Mouse (Mus musculus) intestine, embryonic 14.5 days (tissue): Measurements from ENCODE around the gene Nova2. TPM values are rescaled to one million over a fixed set of nuclear protein-coding genes. Genes with fewer than 3 reads are reported as not detected.

Experiments used
- ATAC-seq: fragments of 200-750 bp; cut with Nextera tagmentation; replicated peaks from 2 replicates; pipeline ENCODE4 v1.8.0; 2017; ENCODE audit warnings: low read depth, moderate number of reproducible peaks, moderate TSS enrichment, moderate library complexity; ENCODE audit not compliant: low FRiP score, low TSS enrichment
- DNase-seq: peaks from one replicate; pipeline ENCODE4 v3.0.0-alpha.2; 2018; ENCODE audit warnings: low spot score
- H3K27ac ChIP-seq: fragments of 300-500 bp; sonication (generic); 2 replicates; pipeline ENCODE4 v1.5.1; 2014; ENCODE audit warnings: low read depth, mild to moderate bottlenecking, control low read depth
- H3K27me3 ChIP-seq: fragments of 300-500 bp; sonication (generic); replicated peaks from 2 replicates; pipeline ENCODE4 v1.6.1; 2014; ENCODE audit warnings: low read length, control low read depth; ENCODE audit not compliant: control insufficient read depth, insufficient read depth
- H3K36me3 ChIP-seq: fragments of 300-500 bp; sonication (generic); 2 replicates; pipeline ENCODE4 v1.6.1; 2014; ENCODE audit warnings: low read length, control low read depth; ENCODE audit not compliant: control insufficient read depth, insufficient read depth
- H3K4me1 ChIP-seq: fragments of 300-500 bp; sonication (generic); replicated peaks from 2 replicates; pipeline ENCODE4 v1.6.1; 2014; ENCODE audit warnings: low read length, control low read depth, mixed read lengths; ENCODE audit not compliant: control insufficient read depth, insufficient read depth
- H3K4me2 ChIP-seq: fragments of 300-500 bp; sonication (generic); 2 replicates; pipeline ENCODE4 v1.6.1; 2014; ENCODE audit warnings: low read length
- H3K4me3 ChIP-seq: fragments of 300-500 bp; sonication (generic); 2 replicates; pipeline ENCODE4 v1.5.1; 2014; ENCODE audit warnings: low read depth, low read length, control low read depth, mixed read lengths
- H3K9ac ChIP-seq: fragments of 300-500 bp; sonication (generic); 2 replicates; pipeline ENCODE4 v1.6.1; 2014; ENCODE audit warnings: mild to moderate bottlenecking, low read length
- H3K9me3 ChIP-seq: fragments of 300-500 bp; sonication (generic); 2 replicates; pipeline ENCODE4 v1.6.1; 2016; ENCODE audit warnings: low read length, control low read depth; ENCODE audit not compliant: control insufficient read depth
- WGBS: fragments of 180-500 bp; shearing (Covaris S2); extraction: QIAGEN DNeasy Blood & Tissue Kit; methylation state at CpG from one replicate; pipeline ENCODE4 v1.1.7; 2014; 5-methylcytosine and 5-hydroxymethylcytosine counted together
- polyA plus RNA-seq: library from polyadenylated mRNA; unstranded; fragments of >200 nt; fragmentation: Nextera tagmentation; extraction: Ambion mirVana; gene quantifications from 2 replicates; pipeline ENCODE4 v1.2.1, GENCODE M21; 2014

The Nova2 gene
- polyA plus RNA-seq, 1 experiment from 2014 or later, result 0.66 TPM

- ATAC-seq, result peak; percentile 59
- Histone ChIP-seq H3K9me3 (no peaks in the 10 kb centered on the region), H3K9ac (peak overlapping the region; percentile 48), H3K36me3 (0 out of 2 replicates have a peak, but pooled peaks cover 4% of the 10 kb centered on the region), H3K27me3 (peaks cover 7% of the 10 kb centered on the region), H3K4me3 (peak overlapping the region; percentile 35), H3K4me1 (peaks cover 15% of the 10 kb centered on the region), H3K27ac (no peak overlapping the region), H3K4me2 (peak overlapping the region; percentile 86)
- peak; percentile 71 for DNase-seq
- 2% methylated on average over 41 of the region's 41 CpGs for WGBS
Measured at GRCm38 (mm10) chr7:18893651-18894430, 31.8 kb upstream of the Nova2 start.

GRCm38 (mm10) chr7:18896536-18896935, 29.2 kb upstream of the Nova2 start:
- Histone ChIP-seq H3K9me3 (no peaks in the 10 kb centered on the region), H3K9ac (no peak overlapping the region), H3K27ac (no peak overlapping the region), H3K4me2 (no peak overlapping the region), H3K27me3 (peaks cover 7% of the 10 kb centered on the region), H3K36me3 (peaks cover 28% of the 10 kb centered on the region), H3K4me1 (peaks cover 15% of the 10 kb centered on the region), H3K4me3 (no peak overlapping the region)
- DNase-seq (peak; percentile 59), ATAC-seq (no peak)
- 48% methylated on average over 5 of the region's 5 CpGs for WGBS

- H3K4me3 ChIP-seq, result no peak overlapping the region
- no peaks in the 10 kb centered on the region for H3K27me3 ChIP-seq
- ATAC-seq, result no peak
- no peak for DNase-seq
- 88% methylated on average over 2 of the region's 2 CpGs for WGBS
- no peaks in the 10 kb centered on the region for H3K4me1 ChIP-seq
- H3K36me3 ChIP-seq, result peaks cover 46% of the 10 kb centered on the region
- H3K9me3 ChIP-seq, result no peaks in the 10 kb centered on the region
- H3K27ac ChIP-seq, result no peak overlapping the region
- H3K4me2 ChIP-seq, result no peak overlapping the region
- H3K9ac ChIP-seq, result no peak overlapping the region
Measured at GRCm38 (mm10) chr7:18900513-18900912, 25.2 kb upstream of the Nova2 start.

GRCm38 (mm10) chr7:18902486-18902885, 23.2 kb upstream of the Nova2 start:
- Histone ChIP-seq H3K4me1 (no peaks in the 10 kb centered on the region), H3K36me3 (peaks cover 48% of the 10 kb centered on the region), H3K9ac (no peak overlapping the region), H3K4me3 (no peak overlapping the region), H3K9me3 (no peaks in the 10 kb centered on the region), H3K4me2 (no peak overlapping the region), H3K27me3 (no peaks in the 10 kb centered on the region), H3K27ac (no peak overlapping the region)
- no peak for DNase-seq
- 60% methylated on average over 3 of the region's 3 CpGs for WGBS
- no peak for ATAC-seq

GRCm38 (mm10) chr7:18904971-18905370, 20.7 kb upstream of the Nova2 start:
- 75% methylated on average over 3 of the region's 3 CpGs for WGBS
- peaks cover 39% of the 10 kb centered on the region for H3K36me3 ChIP-seq
- H3K27me3 ChIP-seq, result no peaks in the 10 kb centered on the region
- no peak overlapping the region for H3K4me2 ChIP-seq
- H3K9me3 ChIP-seq, result no peaks in the 10 kb centered on the region
- no peak for ATAC-seq
- no peak overlapping the region for H3K4me3 ChIP-seq
- DNase-seq, result no peak
- peaks cover 10% of the 10 kb centered on the region for H3K4me1 ChIP-seq
- no peak overlapping the region for H3K27ac ChIP-seq
- H3K9ac ChIP-seq, result no peak overlapping the region

GRCm38 (mm10) chr7:18909797-18910196, 15.9 kb upstream of the Nova2 start:
- peaks cover 10% of the 10 kb centered on the region for H3K4me1 ChIP-seq
- ATAC-seq, result peak; percentile 26
- no peak for DNase-seq
- 6% methylated on average over 17 of the region's 17 CpGs for WGBS
- peak overlapping the region; percentile 81 for H3K4me3 ChIP-seq
- H3K4me2 ChIP-seq, result peak overlapping the region; percentile 56
- H3K27ac ChIP-seq, result no peak overlapping the region
- H3K27me3 ChIP-seq, result no peaks in the 10 kb centered on the region
- peak overlapping the region; percentile 62 for H3K9ac ChIP-seq
- 0 out of 2 replicates have a peak, but pooled peaks cover 6% of the 10 kb centered on the region for H3K36me3 ChIP-seq
- no peaks in the 10 kb centered on the region for H3K9me3 ChIP-seq

- Histone ChIP-seq H3K9me3 (no peaks in the 10 kb centered on the region), H3K4me2 (peak within 1 kb of the TSS; percentile 59), H3K27ac (no peak within 1 kb of the TSS), H3K36me3 (0 out of 2 replicates have a peak, but pooled peaks cover 6% of the 10 kb centered on the region), H3K9ac (peak within 1 kb of the TSS; percentile 62), H3K27me3 (no peaks in the 10 kb centered on the region), H3K4me1 (peaks cover 10% of the 10 kb centered on the region), H3K4me3 (peak within 1 kb of the TSS; percentile 81)
- ATAC-seq (peak; percentile 99), DNase-seq (peak; percentile 99)
- WGBS, result under 1% methylated on average over 33 of the region's 33 CpGs
Measured at GRCm38 (mm10) chr7:18910241-18910831, 15.4 kb upstream of the Nova2 start, which contains the start of gene Ccdc61. Gene Ccdc61, minus strand, starts transcription at chr7:18910415.

GRCm38 (mm10) chr7:18916254-18916653, 9.4 kb upstream of the Nova2 start:
- no peak overlapping the region for H3K27ac ChIP-seq
- no peak for ATAC-seq
- no peak for DNase-seq
- H3K27me3 ChIP-seq, result no peaks in the 10 kb centered on the region
- H3K4me3 ChIP-seq, result no peak overlapping the region
- H3K9ac ChIP-seq, result no peak overlapping the region
- no peak overlapping the region for H3K4me2 ChIP-seq
- H3K36me3 ChIP-seq, result no peaks in the 10 kb centered on the region
- H3K4me1 ChIP-seq, result no peaks in the 10 kb centered on the region
- H3K9me3 ChIP-seq, result no peaks in the 10 kb centered on the region
- 68% methylated on average over 4 of the region's 4 CpGs for WGBS
